Mouse (Mus musculus) ovary, postnatal 36 days (tissue): ENCODE data around the gene Ptcra.
A peak's percentile ranks its signal among the peaks of the same experiment; 100 is the strongest.

Experiments
- DNase-seq: peaks from one replicate; pipeline ENCODE4 v3.0.0; 2022; ENCODE audit warnings: low spot score, mixed read lengths

The Ptcra gene

DNA sequence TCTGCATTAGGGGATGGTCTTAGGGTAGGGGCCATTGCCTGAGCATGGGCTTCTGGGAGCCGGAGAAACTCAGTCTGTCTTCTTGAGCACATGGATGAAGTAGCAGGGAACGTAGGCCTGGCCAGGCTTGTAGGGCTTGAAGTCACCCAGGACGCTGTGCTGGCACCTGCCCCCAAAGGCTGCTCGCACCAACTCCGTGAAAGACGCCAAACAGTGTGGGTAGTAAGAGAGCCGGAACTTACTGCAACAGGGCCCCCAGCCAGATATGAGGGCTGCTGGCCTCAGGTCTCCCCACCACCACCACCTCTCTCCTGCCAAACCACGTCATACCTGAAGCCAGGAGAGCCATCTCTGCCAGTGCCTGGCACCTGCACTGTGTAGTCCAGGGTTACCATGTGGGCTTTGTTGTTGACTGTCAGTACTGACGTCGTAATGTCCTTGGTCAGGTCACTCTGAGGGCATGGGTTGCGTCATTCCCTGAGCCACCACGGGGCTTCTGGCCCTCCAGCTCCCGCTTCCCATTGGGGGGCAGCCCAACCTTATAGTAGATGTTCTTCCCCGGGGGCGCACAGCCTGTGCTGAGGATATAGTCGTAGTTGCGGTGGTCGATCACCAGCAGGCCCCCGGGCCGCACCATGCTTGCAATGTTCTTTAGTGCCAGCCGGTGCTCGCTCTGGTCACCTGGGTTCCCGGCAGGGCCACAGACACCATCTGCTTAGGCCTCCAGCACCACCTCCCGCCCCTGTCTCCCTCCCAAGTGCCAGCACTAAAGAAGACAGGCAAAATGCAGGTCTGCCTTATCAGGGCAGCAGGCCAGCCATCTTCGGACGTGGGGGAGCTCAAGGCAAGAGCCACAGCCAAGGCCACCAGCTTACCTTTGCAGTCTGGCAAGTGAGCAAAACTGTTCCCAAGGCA is 37.5 kb downstream of the Ptcra start:
- no peak for DNase-seq

DNA sequence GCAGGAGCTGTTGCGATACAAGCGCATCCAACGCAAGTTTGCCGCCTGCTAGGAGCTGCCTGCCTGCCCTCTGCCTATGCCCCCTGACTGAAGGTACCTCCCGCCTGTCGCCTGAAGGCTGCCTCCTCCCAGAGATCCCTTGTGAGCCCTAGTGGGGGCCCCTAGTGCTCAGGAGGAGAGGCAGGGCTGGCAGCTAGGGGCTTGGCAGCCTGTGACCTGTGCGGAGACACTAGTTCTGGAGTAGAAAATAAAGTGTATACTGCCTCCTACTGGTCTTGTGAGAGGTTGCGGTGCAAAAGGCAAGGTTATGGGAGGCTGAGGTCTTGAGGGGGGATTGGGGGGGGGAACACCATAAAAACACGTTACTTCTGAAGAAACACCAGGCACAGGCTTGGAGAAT is 38.2 kb downstream of the Ptcra start:
- no peak for DNase-seq

DNA sequence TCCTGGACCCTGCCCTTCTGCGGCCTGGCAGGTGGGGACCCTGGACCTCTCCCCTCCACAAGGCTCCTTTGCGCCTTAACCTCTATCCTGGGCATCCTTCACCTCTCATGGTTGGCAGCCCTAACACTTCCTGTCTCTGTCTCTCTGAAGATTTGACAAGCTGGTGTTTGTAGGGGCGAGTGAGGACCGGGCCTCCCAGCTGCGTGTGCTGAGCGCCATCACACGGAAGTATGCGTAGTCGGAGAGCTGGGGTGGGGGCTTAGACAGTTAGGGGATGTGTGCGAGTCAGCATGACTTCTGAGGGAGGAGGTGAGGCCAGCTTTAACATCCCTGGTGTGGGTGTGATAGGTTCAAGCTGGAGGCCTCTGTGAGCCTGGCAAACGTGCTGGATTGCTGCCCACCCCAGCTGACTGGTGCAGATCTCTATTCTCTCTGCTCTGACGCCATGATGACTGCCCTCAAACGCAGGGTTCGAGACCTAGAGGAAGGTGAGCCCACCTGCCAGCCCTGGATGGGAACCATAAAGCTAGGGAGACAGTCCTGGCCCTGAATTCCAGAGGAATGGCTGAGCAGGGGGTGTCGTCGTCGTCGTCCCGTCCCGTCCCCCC is 38.9 kb downstream of the Ptcra start:
- no peak for DNase-seq

DNA sequence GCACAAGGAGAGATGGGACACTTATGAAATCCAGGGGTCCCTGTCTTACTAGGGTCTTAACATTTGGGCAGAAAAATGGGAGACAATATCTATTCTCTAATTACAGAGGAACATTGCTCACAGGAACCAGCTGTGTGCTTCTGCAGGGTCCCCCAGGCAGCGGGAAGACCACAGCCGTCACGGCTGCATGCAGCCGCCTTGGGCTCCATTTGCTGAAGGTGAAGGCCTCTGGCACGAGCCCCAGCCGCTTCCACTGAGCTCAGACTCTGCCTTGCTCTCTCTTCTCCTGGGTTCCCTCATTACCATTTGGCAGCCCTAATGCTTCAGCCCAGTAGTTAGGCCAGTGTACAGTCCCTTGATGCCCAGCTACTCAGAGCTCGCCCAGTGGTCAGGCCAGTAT is 42.4 kb downstream of the Ptcra start:
- no peak for DNase-seq

DNA sequence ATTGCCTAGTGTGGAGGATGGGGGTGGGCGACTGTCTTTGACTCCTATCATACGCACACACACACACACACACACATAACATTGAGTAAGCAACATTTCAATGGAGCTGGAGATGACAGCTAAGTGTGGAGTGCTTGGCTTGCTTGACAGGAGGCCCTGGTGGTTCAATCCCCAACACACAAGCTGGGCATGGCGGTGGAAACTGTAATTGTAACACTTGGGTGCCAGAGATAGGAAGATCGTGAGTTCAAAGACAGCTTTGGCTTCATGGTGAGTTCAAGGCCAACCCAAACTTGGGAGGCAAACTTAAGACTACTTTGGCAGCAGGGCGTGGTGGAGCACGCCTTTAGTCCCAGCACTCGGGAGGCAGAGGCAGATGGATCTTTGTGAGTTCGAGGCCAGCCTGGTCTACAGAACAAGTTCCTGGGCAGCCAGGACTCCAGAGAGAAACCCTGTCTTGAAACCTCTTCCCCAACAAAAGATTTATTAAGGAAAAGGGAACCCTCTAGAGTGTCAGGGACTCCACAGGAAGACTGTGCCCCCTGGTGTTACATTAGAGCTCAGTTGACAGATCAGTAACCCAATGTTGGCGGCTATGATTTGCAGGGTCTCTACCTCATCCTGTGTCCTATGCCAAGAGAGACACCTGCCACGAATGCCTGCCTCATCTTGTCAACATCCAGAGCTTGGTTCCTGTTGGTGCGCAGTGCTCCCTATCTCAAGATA is 48.6 kb downstream of the Ptcra start:
- DNase-seq, result no peak

DNA sequence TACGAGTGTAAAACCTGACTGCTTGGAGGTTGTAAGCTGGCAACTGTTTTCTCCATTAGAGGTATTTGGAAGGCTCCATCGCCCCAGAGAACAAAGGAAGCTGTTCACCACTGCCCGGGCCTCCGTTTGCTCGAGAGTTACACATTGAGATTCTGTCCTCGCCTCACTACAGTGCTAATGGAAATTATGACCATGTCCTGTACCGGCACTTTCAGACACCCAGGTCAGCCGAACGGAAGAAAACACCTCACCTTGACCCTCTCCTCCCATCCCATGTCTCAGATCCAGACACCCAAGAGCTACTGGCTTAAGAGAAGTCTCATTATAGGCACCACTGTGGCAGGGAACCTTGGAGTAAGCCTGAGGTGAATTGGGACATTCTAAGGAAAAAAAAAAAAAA is 49.7 kb downstream of the Ptcra start:
- DNase-seq, result no peak

DNA sequence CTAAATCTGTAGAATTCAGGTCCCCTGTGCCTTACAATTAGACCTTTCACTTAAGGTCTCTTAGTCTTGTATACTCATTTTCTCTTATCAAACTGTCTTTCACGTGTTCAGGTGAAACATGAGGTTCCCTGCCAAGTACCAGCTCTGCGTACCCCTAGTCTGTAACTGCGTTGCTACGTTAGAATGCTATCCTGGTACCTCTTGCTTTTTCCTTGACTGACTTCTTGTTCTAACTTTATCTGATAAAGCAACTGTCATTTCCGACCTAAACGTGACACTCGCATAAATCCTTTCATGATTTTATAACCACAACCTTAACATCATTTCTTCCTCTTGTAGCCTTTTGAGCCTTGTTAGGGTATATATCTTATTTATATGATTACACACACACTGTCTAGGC is 51.1 kb downstream of the Ptcra start:
- DNase-seq, result no peak

DNA sequence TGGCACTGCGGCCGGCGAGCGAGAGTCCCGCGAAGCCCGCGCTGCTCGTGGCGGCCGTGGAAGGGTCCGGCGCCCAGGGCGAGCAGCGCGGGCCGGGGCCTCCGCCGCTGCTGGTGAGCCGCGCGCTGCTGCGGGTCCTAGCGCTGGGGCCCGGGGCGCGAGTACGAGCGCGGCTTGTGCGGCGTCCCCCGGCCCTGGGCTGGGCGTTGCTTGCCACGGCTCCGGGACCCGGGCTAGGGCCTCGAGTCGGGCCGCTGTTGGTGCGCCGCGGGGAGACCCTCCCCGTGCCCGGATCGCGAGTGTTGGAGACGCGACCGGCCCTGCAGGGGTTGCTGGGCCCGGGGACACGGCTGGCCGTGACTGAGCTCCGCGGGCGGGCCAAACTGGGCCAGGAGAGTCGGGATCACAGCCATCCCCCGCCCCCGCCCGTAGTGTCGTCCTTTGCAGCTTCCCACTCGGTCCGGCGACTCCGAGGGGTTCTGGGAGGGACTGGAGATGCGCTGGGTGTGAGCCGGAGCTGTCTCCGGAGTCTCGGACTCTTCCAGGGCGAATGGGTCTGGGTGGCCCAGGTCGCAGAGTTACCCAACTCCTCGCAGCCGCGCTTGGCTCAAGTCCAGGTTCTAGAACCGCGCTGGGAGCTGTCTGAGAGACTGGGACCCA is 51.8 kb downstream of the Ptcra start:
- DNase-seq, result peak; percentile 61

DNA sequence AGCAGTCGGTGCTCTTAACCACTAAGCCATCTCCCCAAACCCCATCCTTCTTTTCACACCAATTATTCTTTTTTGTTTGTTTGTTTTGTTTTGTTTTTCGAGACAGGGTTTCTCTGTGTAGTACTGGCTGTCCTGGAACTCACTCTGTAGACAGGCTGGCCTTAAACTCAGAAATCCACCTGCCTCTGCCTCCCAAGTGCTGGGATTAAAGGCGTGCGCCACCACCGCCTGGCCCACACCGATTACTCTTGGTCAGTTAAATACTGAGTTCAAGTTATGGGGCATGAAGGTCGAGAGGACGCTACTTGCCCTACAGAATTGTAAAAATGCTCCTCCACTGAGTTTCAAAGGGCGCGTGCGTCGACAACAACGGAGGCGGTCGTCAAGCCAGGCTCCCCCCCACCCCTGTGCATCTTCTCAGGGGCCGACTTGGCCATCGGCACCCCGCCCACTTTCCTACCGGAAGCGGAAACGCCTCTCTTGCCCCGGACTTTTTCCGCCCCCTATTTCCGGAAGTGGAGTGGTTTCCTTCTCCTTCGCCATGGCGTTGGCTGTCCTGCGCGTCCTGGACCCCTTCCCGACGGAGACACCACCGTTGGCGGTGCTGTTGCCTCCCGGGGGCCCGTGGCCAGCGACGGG is 52.4 kb downstream of the Ptcra start, which contains the start of gene Pex6:
Gene Pex6 (plus strand): TSS at position 505 of the 639 bp plus-strand sequence.
- DNase-seq, result peak; percentile 89

DNA sequence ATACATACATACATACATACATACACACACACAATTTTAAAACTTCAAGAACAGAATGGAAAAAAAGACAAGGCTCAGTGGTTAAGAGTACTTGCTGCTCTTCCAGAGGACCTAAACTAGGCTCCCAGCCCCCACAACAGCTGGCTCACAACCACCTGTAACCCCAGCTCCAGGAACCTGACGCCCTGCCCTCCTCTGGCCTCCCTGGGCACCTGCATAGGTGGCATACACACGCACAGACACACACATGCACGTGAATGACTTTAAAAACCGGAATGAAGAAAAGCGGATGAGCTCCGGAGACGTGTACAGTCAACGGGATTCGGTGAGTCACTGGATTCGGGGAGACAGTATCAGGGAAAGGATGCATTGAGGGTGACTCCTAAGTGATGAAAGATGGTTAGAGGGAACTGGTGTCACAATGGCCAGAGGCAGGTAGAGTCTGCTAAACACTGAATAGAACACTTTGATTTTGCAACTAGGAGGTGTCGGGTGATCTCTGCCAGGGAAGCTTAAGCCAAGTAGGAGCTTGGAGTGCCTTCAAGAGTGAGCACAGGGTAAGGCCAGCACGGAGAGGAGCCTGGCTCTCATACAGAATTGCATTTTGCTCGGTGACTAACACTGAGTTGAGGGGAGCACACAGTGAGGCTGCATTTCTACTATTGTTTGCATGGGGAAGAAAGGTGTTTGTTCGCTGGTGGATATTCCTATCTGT is 57.0 kb downstream of the Ptcra start:
- no peak for DNase-seq
